Mouse (Mus musculus): ENCODE measurements around the gene Cdc42bpg.

DNA sequence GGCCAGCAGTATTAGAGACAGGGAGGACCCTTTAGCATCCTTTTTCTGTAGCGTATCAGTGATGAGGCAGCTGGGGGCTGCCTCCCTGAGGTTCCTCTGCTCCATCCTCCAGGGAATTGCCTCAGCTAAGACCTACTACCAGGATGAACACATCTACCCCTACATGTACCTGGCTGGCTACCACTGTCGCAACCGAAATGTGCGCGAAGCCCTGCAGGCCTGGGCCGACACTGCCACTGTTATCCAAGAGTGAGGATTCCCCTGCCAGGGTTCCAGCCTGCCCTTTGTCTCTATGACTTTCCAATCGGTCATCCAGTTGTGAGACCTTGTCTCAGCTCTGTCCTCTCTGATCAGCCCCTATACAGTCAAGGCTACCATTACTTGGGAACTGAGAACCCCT is 31.9 kb downstream of the Cdc42bpg start:
- no peak for TF ChIP-seq CTCF (conservative IDR thresholded peaks at IDR 0.05; ENCODE audit: low read length)
- no peak for TF ChIP-seq POU5F1 (IDR thresholded peaks at IDR 0.05; ENCODE audit: borderline replicate concordance, low read length)

Measured in E14TG2a.4 (cell line).